Mouse (Mus musculus) ES-E14 (cell line): ENCODE results near the gene Cox19. TPM values are rescaled to one million over a fixed set of nuclear protein-coding genes. Genes with fewer than 3 reads are reported as not detected.

ENCODE experiments used
- DNase-seq: peaks from one replicate; pipeline ENCODE4 v3.0.0-alpha.2; 2013; ENCODE audit warnings: low read depth, low spot score
- H3K27ac ChIP-seq: 2 replicates; pipeline ENCODE4 v1.5.1; 2012; ENCODE audit warnings: low read depth, mild to moderate bottlenecking, low read length, moderate library complexity, mixed read lengths; ENCODE audit not compliant: poor library complexity, insufficient read depth, severe bottlenecking
- H3K36me3 ChIP-seq: 2 replicates; pipeline ENCODE4 v1.6.1; 2012; ENCODE audit warnings: mild to moderate bottlenecking, low read length, moderate library complexity, mixed read lengths; ENCODE audit not compliant: control insufficient read depth, poor library complexity, insufficient read depth, severe bottlenecking
- H3K4me1 ChIP-seq, 2 experiments: fragments of 150-350 bp in 1 of 2; sonication (generic) in 1 of 2; 2 replicates each; pipeline ENCODE4 v1.6.1; 2012; ENCODE audit warnings: low read length in 2 of 2, mild to moderate bottlenecking in 1 of 2, mixed read lengths in 1 of 2; ENCODE audit not compliant: control insufficient read depth in 2 of 2, insufficient read depth in 2 of 2, poor library complexity in 1 of 2
- H3K4me3 ChIP-seq, 2 experiments: fragments of 150-350 bp in 1 of 2; sonication (generic) in 1 of 2; 2 replicates each; pipeline ENCODE4 v1.5.1; 2012; ENCODE audit warnings: low read length in 2 of 2, low read depth in 1 of 2, mild to moderate bottlenecking in 1 of 2, mixed read lengths in 1 of 2; ENCODE audit not compliant: insufficient read depth in 1 of 2, poor library complexity in 1 of 2, severe bottlenecking in 1 of 2
- H3K9ac ChIP-seq: 2 replicates; pipeline ENCODE4 v1.6.1; 2012; ENCODE audit warnings: low read depth, mild to moderate bottlenecking, low read length, mixed read lengths; ENCODE audit not compliant: poor library complexity, insufficient read depth, severe bottlenecking
- H3K9me3 ChIP-seq: fragments of 150-350 bp; sonication (generic); 2 replicates; pipeline ENCODE4 v1.6.1; 2012; ENCODE audit warnings: low read depth, mild to moderate bottlenecking, low read length; ENCODE audit not compliant: control insufficient read depth, insufficient read depth
- CHD2 ChIP-seq: IDR thresholded peaks from 2 replicates; pipeline ENCODE4 v1.6.1; 2014; ENCODE audit warnings: mild to moderate bottlenecking, low read depth, low read length, inconsistent platforms
- HCFC1 ChIP-seq: IDR thresholded peaks from 2 replicates; pipeline ENCODE4 v1.6.1; 2012; ENCODE audit warnings: low read length, inconsistent platforms, borderline replicate concordance; ENCODE audit not compliant: insufficient read depth
- MAFK ChIP-seq: IDR thresholded peaks from 2 replicates; pipeline ENCODE4 v1.6.1; 2014; ENCODE audit warnings: mild to moderate bottlenecking, low read depth, low read length, inconsistent platforms; ENCODE audit not compliant: insufficient read depth
- ZC3H11A ChIP-seq: IDR thresholded peaks from 2 replicates; pipeline ENCODE4 v1.6.1; 2012; ENCODE audit warnings: low read depth, mild to moderate bottlenecking, inconsistent platforms, low read length, borderline replicate concordance
- ZNF384 ChIP-seq: IDR thresholded peaks from 2 replicates; pipeline ENCODE4 v1.6.1; 2012; ENCODE audit warnings: low read depth, low read length, inconsistent platforms
- in situ Hi-C, 2 experiments: fragments of 600-800 bp; cut with MboI; formaldehyde crosslinking; loops; one replicate each; pipeline ENCODE4 v1.15.1; 2025; ENCODE audit warnings: low sequenced_read_pairs in 2 of 2, inconsistent platforms in 1 of 2; ENCODE audit not compliant: unreplicated experiment in 2 of 2
- total RNA-seq: library from RNA; depleted of rRNA; stranded (reverse); fragments of 300-350 nt; gene quantifications from 2 replicates; pipeline ENCODE4 v1.2.3, GENCODE M21; 2012

The Cox19 gene
- total RNA-seq, 1 experiment: 26.6 TPM

DNA sequence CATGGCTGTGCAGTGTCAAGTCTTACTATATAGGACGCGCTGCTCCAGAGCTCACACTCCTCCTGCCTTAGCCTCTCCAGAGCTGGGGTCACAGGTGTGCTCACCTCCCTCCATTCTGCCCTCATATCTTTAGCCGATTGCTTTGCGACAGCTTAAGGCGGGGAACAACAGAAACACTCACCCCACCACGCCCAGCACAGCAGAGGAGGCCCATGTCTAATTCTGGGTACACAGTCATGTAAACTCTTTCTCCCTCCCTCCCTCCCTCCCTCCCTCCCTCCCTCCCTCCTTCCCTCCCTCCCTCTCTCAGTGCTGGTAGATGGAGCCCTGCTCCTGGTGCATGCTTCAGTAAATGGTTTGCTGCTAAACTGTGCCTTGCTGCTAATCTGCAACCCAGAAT lies 1.5 kb downstream of the Cox19 start:
- no peak for TF ChIP-seq HCFC1
- no peak for TF ChIP-seq CHD2
- TF ChIP-seq ZC3H11A: no peak
- TF ChIP-seq ZNF384: no peak
- no peak for TF ChIP-seq MAFK
- Histone ChIP-seq H3K36me3 (no peaks in the 10 kb centered on the region), H3K4me1 (peaks cover 0 to 10% of the 10 kb centered on the region in 2 experiments; a peak in 1 of 4 replicates), H3K27ac (no peak overlapping the region), H3K9me3 (no peaks in the 10 kb centered on the region), H3K9ac (no peak overlapping the region), H3K4me3 (no peak overlapping the region)
- in situ Hi-C loops: no loop called here
- no peak for DNase-seq

DNA sequence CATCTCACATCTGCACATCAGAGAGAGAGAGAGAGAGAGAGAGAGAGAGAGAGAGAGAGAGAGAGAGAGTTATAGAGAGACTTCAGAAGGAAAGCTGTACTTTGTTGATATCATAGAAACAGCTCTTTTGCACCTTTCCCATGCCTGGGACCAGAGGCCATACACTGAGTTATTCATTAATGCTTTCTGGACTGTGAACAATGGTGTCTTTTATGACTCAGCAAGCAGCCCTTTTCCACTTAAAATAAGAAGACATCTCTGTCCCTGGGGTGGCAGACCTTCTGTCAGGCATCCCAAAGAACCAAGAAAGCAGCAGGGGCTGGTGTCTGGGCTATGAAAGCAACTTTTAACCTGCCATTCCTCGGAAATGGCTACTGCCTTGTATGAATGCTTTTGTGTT lies 4.0 kb downstream of the Cox19 start:
- no peak for DNase-seq
- Histone ChIP-seq H3K4me1 (peaks cover 3 to 9% of the 10 kb centered on the region in 2 experiments; a peak in 1 of 4 replicates), H3K4me3 (no peak overlapping the region), H3K9me3 (no peaks in the 10 kb centered on the region), H3K27ac (no peak overlapping the region), H3K9ac (no peak overlapping the region), H3K36me3 (peaks cover 1% of the 10 kb centered on the region; the same call in 1 of the 2 replicates)
- TF ChIP-seq HCFC1: no peak
- no peak for TF ChIP-seq ZNF384
- no peak for TF ChIP-seq ZC3H11A
- TF ChIP-seq MAFK: no peak
- no peak for TF ChIP-seq CHD2
- in situ Hi-C loops: no loop called here

- H3K4me3 ChIP-seq: peak overlapping the region in 1 of 2 experiments; percentile 98; a peak in 2 of 4 replicates
- H3K9me3 ChIP-seq: no peaks in the 10 kb centered on the region
- in situ Hi-C loops: no loop called here
- TF ChIP-seq MAFK: no peak
- no peak for TF ChIP-seq ZC3H11A
- TF ChIP-seq HCFC1: no peak
- no peak for TF ChIP-seq ZNF384
- no peak for TF ChIP-seq CHD2
- peak overlapping the region; percentile 23; the same call in 1 of the 2 replicates for H3K9ac ChIP-seq
- DNase-seq: no peak
- H3K27ac ChIP-seq: no peak overlapping the region
- H3K4me1 ChIP-seq: peaks cover 3 to 9% of the 10 kb centered on the region in 2 experiments; a peak in 2 of 4 replicates
- H3K36me3 ChIP-seq: peaks cover 3% of the 10 kb centered on the region; the same call in 1 of the 2 replicates
Observed at GRCm38 (mm10) chr5:139345364-139345714, 5.9 kb downstream of the Cox19 start.

GRCm38 (mm10) chr5:139344687-139345363 lies 6.4 kb downstream of the Cox19 start:
- H3K36me3 ChIP-seq: peaks cover 3% of the 10 kb centered on the region; the same call in 1 of the 2 replicates
- H3K9me3 ChIP-seq: no peaks in the 10 kb centered on the region
- peak overlapping the region; percentile 80 to 98 for H3K4me3 ChIP-seq
- H3K4me1 ChIP-seq: peaks cover 3 to 14% of the 10 kb centered on the region in 2 experiments; a peak in 2 of 4 replicates
- H3K9ac ChIP-seq: peak overlapping the region; percentile 89
- in situ Hi-C loops: no loop called here
- TF ChIP-seq CHD2: no peak
- peak; percentile 80 for TF ChIP-seq HCFC1
- no peak overlapping the region for H3K27ac ChIP-seq
- peak; percentile 92 for DNase-seq
